Mouse (Mus musculus) cerebellum, postnatal 14 days (tissue): ENCODE data around the gene Acoxl.

Experiments used
- DNase-seq, 2 experiments: peaks; one replicate each; pipeline ENCODE4 v3.0.0; 2021; ENCODE audit warnings: mixed read lengths in 2 of 2

Gene Acoxl

DNA sequence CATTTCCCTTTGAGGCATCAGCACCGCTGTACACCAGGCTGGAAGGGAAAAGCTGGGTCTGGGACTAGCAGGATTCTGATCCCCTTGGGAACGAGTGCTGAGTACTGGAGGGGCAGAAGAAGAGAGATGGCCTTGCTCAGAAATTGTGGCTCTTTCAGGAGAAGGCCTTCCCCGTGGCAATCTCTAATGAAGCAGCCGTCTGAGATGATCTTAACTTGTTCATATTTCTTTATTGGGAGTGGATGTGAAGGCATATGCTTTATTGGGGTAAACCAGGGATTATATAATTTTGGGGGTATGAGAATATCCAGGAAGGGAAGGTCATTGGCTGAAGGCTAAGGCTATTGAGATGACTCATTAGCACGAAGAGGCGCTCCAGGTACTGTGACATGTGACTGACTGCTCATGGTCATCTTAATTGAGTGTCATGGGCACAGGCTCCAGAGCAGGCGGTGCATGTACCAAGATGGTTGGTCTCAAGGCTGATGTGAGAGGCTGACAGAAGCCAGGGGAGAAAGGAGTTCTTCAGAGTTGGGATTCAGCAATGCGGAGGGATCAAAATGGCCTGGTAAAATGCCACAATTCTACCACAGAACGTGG is 195.5 kb downstream of the Acoxl start:
- DNase-seq = no peak

GRCm38 (mm10) chr2:128038259-128038890 is 199.7 kb downstream of the Acoxl start:
- DNase-seq = no peak

GRCm38 (mm10) chr2:128041066-128041750 is 202.5 kb downstream of the Acoxl start:
- DNase-seq = peak; percentile 9 to 17

- no peak for DNase-seq
These were observed 207.8 kb downstream of the Acoxl start for GRCm38 (mm10) chr2:128046454-128046853.

DNA sequence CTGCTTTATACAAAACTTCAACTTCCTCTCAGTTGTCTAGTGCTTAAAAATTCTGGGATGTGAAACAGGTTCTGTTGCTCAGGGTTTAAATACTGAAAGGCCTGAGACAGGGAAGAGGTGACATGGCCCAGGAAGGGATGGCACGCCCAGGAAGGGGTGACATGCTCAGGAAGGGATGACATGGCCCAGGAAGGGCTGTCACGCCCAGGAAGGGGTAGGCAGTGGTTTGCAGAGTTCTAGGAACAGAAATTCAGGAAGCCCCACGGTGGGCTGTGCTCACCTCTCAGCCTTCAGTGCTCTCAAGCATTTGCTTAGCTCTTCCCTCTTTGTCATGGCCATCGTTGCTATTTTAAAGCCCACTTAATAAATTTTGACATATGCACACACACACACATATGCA is 216.2 kb downstream of the Acoxl start:
- no peak for DNase-seq

GRCm38 (mm10) chr2:128057872-128058271 is 219.2 kb downstream of the Acoxl start:
- no peak for DNase-seq

DNA sequence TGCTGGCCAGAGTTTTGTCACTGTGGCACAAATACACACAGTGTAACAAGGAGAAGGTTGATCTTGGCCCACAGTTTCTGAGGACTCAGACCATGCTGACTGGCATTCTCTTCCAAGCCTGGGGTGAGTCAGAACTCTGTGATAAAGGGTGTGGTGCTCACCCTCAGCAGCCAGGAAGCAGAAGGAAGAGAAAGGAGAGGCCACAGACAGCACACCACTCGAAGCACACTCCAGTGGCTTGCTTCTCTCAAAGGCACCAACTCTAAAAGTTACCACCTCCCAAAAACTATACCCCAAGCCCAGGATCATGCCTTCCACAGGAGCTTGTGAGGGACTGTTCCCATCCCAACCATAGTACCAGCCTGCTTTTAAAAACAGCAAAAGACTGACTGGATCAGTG is 220.0 kb downstream of the Acoxl start:
- DNase-seq = no peak

DNA sequence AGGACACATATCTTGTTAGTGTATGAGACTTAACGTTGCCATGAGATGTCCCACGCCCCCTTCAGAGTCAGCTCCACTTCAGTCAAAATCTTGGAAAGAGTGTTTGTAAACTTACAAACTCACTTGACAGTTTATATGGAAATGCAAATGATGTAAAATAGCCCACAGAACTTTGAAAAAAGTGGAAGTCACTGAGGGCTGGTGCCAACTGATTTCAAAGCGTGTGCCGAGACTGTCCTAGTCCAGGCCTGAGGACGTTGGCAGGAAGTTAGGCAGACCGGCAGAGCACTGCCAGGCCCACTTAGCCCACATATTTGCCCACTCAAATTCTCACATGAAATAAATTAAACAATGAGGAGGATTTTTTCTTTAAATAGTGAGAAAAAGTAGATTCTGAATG is 221.5 kb downstream of the Acoxl start:
- DNase-seq = no peak

DNA sequence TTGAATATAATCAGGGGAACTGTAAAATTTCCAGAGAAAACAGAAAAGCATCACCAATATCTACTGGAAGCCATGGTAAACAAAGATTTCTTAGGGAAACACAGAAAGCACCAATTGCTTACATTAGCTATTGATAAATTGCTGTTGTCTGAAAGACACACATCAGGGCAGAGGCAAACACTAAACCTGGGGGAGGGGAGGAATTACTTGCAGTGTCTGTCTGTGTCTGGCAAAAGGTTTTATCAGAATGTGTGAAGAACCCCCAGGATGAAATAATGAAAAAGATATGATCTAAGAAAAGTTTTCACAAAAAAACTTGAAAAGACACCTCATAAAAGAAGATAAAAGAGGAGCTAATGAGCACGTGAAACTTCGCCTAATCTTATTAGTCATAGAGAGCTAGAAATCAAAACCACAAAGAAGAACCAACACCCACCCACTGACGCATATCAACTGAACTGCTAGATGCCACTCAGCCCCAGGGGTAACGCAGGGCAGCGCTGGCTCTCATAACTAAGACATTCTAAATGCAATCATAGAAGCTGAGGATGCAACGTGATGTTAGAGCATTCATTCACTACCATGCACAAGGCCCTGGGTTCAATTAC is 222.1 kb downstream of the Acoxl start:
- DNase-seq = no peak

DNA sequence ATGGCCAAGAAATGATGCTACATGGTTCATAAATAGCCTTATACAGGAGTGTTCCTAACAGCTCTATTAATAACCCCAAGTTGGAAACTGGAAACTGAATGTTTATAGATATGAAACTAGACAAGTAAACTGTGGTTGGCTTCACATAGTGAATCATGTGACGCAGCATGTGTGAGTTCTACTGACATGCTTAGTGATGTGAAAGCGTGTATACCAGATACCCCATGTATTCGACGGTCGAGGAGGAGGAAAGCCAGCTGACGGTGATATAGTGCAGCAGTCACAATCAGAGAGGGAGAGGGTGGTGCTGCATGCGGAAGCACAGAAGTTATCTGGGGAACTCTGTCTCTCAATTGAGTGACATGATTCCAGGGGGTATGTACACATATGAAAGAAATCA is 222.8 kb downstream of the Acoxl start:
- no peak for DNase-seq

- DNase-seq = no peak
These were observed 224.1 kb downstream of the Acoxl start for GRCm38 (mm10) chr2:128062756-128063155.

GRCm38 (mm10) chr2:128065013-128065412 is 226.3 kb downstream of the Acoxl start:
- DNase-seq = no peak

GRCm38 (mm10) chr2:128065576-128065975 is 226.9 kb downstream of the Acoxl start:
- no peak for DNase-seq

DNA sequence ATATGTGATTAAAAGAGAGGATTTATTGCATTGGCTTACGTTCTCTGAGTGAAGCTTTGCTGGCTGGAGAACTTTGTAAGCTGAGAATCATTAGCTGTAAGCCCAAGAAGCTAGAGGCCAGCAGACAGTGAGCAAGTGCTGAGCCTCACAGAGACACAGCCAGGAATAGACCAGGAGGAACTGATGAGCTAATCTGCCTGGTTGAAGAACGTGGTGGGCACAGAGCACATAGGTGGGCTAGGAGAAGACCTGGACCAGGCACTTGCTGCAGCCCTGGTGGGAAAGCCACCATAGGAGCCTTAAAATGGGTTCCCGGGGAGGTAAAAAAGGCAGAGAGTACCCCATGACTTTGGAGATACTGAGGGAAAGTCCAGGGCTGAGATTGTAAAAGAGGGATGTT is 228.5 kb downstream of the Acoxl start:
- DNase-seq = peak in 1 of 2 experiments; percentile 18

DNA sequence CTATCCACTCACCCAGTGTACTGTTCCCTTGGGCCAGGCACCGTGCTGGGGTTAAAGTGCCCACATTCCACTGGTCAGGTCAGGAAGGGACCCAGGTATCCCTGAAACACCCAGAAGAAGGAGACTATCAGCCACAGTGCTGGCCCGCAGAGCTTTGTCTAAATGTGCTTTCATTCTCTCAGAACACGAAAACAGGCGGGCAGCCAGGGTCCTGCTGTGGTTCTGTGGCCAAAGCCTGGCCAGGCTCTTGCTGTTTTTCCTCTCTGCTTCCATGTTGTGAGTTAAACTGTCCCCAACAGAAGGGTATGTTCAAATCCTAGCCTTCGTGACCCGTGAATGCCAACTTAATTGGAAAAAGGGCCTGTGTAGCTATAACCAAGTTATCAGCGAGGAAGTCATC is 228.9 kb downstream of the Acoxl start:
- peak; percentile 84 to 85 for DNase-seq

- no peak for DNase-seq
These were observed 229.5 kb downstream of the Acoxl start for GRCm38 (mm10) chr2:128068176-128068575.

DNA sequence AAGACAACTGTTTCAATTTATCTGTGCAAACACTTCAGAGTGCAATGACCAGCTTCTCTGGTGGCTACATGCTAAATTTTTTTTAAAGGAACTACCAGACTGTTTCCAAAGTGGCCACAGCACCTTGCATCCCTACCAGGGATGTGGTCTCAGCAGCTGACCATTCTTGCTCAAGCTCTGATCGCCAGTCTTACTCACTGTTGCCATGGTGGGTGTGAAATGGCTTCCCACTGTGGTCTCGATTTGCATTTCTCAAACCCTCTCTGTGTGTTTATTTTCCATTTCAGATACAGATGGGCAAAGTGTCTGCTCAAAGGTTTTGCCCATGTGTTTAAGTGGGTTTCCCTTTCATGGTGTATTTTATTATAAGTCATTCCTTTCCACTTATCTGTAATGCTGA is 230.3 kb downstream of the Acoxl start:
- no peak for DNase-seq

GRCm38 (mm10) chr2:128071791-128072190 is 233.1 kb downstream of the Acoxl start:
- DNase-seq = no peak

DNA sequence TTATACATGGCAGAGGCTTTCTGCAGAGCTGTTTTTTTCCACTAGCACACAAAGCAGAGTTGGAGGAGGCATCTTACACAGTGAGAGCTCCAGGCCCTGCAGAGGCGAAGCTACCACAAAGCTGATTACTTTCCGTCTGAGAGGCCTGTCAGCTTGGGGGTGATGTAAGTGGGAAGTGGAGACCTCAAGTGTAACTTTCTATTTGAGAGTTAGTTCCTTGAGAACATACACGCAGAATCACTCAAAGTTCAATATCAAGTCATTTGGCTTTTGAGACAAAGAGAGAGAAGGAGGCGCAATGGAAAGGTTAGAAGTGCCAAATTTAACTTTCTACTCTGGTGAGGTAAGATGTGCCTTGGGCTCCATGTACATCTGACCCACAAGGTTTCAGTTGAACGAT is 234.3 kb downstream of the Acoxl start:
- DNase-seq = no peak

DNA sequence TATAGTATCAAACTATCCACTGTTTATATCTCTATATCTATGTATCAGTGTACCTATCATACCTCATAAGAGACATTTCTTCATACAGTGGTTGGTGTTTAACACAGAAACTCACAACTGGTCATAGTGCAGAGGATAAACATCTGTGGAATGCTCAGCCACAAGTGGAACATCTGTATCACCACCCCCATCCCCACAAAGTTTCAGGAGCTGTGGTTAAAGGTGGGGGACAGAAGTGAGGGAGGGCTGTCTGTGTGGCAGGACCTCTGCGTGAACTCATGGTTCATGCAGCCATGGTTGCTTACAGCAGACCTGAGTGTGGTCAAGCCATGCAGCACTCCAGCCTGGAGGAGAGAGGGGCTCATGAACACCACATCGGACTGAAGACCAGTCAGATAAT is 234.9 kb downstream of the Acoxl start:
- no peak for DNase-seq

DNA sequence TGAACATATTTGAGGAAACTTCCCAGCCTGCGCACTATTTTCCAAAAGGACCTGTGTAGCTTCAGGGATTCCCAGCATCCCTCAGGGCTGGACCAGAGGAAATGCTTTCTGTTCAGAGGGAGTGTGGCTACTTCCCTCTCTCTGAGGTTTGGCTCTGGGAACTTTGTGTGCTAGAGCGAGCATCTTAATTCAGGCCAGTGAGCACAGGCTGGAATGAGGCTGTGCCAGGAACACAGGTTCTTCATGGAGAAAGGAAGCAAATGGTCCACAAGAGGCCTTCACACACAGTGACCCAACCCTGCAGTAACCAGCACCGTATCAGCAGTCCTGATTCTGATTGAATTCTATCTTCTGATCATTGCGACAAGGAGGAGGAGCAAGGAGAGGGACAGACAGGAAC is 238.3 kb downstream of the Acoxl start:
- DNase-seq = peak; percentile 59 to 73

DNA sequence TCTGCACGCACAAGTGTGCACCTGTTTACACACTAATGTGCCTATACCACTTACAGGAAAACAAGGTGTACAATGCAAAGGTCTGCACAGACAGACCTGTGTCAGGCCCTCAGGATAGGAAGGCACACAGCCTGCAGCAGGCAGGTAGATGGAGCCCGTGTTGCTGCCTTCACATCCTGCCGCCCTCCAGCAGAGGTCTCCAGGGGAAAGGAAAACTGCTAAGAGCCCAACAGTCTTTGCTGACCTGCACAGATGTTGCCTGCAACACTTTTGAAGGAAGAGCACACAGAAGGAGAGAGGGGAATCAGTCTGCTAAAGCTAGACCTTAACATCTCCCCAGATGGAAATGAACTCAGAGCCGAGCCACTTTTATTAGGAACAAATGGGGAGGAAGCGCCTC is 240.2 kb downstream of the Acoxl start:
- peak in 1 of 2 experiments; percentile 30 for DNase-seq

DNA sequence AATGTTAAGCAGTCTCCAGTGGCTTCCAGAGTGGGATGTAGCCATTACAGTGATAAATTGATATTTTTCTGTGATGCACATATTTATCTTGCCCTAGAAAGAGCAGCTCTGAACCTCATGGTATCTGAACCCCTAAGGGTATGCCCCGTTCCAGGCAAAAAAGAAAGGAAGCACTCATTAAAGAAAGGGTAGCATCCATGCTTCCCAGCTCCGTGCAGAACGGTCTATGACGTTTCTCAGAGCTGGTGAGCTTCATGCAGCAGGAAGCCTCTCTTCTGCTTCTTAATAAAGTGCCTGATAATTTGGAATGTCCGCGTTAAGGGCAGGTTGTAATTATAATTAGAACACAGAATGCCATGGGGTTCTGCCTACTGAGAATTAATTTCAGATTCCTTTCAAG is 240.6 kb downstream of the Acoxl start:
- DNase-seq = no peak

DNA sequence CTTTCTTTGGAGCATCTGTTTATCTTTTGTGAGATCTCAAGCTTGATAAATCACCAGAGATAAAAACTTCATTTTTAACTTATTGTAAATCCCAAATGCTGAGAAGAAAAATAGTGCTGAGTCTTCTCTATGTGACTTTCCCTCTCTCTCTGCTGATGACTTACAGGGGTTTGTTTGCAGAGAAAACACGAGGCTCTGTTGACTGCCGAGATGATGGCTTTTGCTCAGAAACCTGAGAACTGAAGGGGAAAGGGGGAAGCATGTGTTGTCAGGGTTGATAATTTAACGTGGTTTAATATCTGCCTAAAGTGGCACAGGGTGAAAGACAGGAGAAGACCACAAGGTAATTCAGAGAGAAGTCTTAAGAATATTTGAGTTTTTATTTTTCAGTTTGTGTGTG is 245.2 kb downstream of the Acoxl start:
- DNase-seq = no peak
